In genomic region chr8:104103462-104103861, GRCm38 (mm10) we compare ENCODE assay signal across 9 mouse cellular contexts. TPM values are rescaled to one million over a fixed set of nuclear protein-coding genes. Genes with fewer than 3 reads are reported as not detected.
DNase-seq lines count a peak whose midpoint lies in the region; ATAC-seq and TF ChIP-seq lines count a peak whose summit lies in the region.
"Had no signal": no experiment of that assay in that cellular context is flagged by ENCODE, and none has a peak within 500 bp of the region (broad histone marks: within the 10 kb centered on the region; RNA-seq: fewer than 3 reads in every experiment).

No protein-coding gene starts in this region.

- no peaks in the 10 kb centered on the region for H3K4me1 ChIP-seq in embryonic facial prominence, embryonic 14.5 days (ENCODE audit: control insufficient read depth, insufficient read depth, low read length)
- H3K4me1 ChIP-seq in heart, postnatal 0 days (ENCODE audit: control insufficient read depth, insufficient read depth) = peaks cover 20% of the 10 kb centered on the region
- peaks cover 44% of the 10 kb centered on the region for H3K4me1 ChIP-seq in lung, embryonic 15.5 days
- 0 out of 2 replicates have a peak, but pooled peaks cover 3% of the 10 kb centered on the region for H3K4me1 ChIP-seq in midbrain, embryonic 14.5 days (ENCODE audit: control insufficient read depth, insufficient read depth, low read length)

- no peak for TF ChIP-seq EP300 in heart, postnatal 0 days (IDR thresholded peaks at IDR 0.05; ENCODE audit: low read depth)

- ATAC-seq in embryonic facial prominence, embryonic 14.5 days (ENCODE audit: low read depth) = no peak
- no peak for ATAC-seq in heart, postnatal 0 days (ENCODE audit: insufficient read depth, low read depth)
- no peak for ATAC-seq in lung, embryonic 15.5 days (ENCODE audit: borderline replicate concordance, extremely low read depth, low FRiP score, low TSS enrichment)
- no peak for ATAC-seq in midbrain, embryonic 14.5 days (ENCODE audit: low FRiP score, low TSS enrichment)

- peak; percentile 24 for DNase-seq in kidney, adult 9 months
- no peak for DNase-seq in kidney, postnatal 4 days
- no peak for DNase-seq in embryonic facial prominence, embryonic 14.5 days (ENCODE audit: low spot score)
- DNase-seq in heart, postnatal 0 days (ENCODE audit: low spot score) = no peak
- DNase-seq in cerebellum, adult 8-10 months = no peak
- DNase-seq in adrenal gland, postnatal 25 days = no peak
- DNase-seq in midbrain, embryonic 14.5 days = no peak
- DNase-seq: cerebellum, adult 9-10 months had no signal

- no peak for TF ChIP-seq CTCF in heart, postnatal 0 days (IDR thresholded peaks at IDR 0.05; ENCODE audit: low read depth)

- no peak overlapping the region for H3K27ac ChIP-seq in embryonic facial prominence, embryonic 14.5 days (replicated peaks; ENCODE audit: low read depth, low read length)
- H3K27ac ChIP-seq in heart, postnatal 0 days (ENCODE audit: low read depth) = peak overlapping the region; percentile 89
- H3K27ac ChIP-seq in lung, embryonic 15.5 days = peak overlapping the region; percentile 50; the same call in 1 of the 2 replicates
- H3K27ac ChIP-seq in midbrain, embryonic 14.5 days (replicated peaks; ENCODE audit: low read depth, low read length) = no peak overlapping the region

- H3K4me2 ChIP-seq in embryonic facial prominence, embryonic 14.5 days (ENCODE audit: low read depth, low read length) = no peak overlapping the region
- peak overlapping the region; percentile 53 for H3K4me2 ChIP-seq in heart, postnatal 0 days (ENCODE audit: low read depth, low read length)
- peak overlapping the region; percentile 42 for H3K4me2 ChIP-seq in lung, embryonic 15.5 days
- no peak overlapping the region for H3K4me2 ChIP-seq in midbrain, embryonic 14.5 days (ENCODE audit: low read length)

- H3K9me3 ChIP-seq in embryonic facial prominence, embryonic 14.5 days (ENCODE audit: control insufficient read depth, low read length) = no peaks in the 10 kb centered on the region
- no peaks in the 10 kb centered on the region for H3K9me3 ChIP-seq in heart, postnatal 0 days (replicated peaks; ENCODE audit: control insufficient read depth, low read length)
- no peaks in the 10 kb centered on the region for H3K9me3 ChIP-seq in lung, embryonic 15.5 days
- H3K9me3 ChIP-seq in midbrain, embryonic 14.5 days (ENCODE audit: control insufficient read depth, low read length) = no peaks in the 10 kb centered on the region

- no peak overlapping the region for H3K9ac ChIP-seq in embryonic facial prominence, embryonic 14.5 days (ENCODE audit: low read depth, low read length)
- H3K9ac ChIP-seq in heart, postnatal 0 days (replicated peaks; ENCODE audit: low read depth, low read length) = peak overlapping the region; percentile 60
- H3K9ac ChIP-seq in lung, embryonic 15.5 days = peak overlapping the region; percentile 37; the same call in 1 of the 2 replicates
- H3K9ac ChIP-seq in midbrain, embryonic 14.5 days (replicated peaks; ENCODE audit: low read length) = no peak overlapping the region

- no peaks in the 10 kb centered on the region for H3K36me3 ChIP-seq in embryonic facial prominence, embryonic 14.5 days (ENCODE audit: control insufficient read depth, insufficient read depth, low read length)
- H3K36me3 ChIP-seq in heart, postnatal 0 days (replicated peaks; ENCODE audit: control insufficient read depth, insufficient read depth, low read length) = no peaks in the 10 kb centered on the region
- no peaks in the 10 kb centered on the region for H3K36me3 ChIP-seq in lung, embryonic 15.5 days
- H3K36me3 ChIP-seq in midbrain, embryonic 14.5 days (ENCODE audit: control insufficient read depth, insufficient read depth, low read length) = no peaks in the 10 kb centered on the region

- H3K27me3 ChIP-seq in embryonic facial prominence, embryonic 14.5 days (replicated peaks; ENCODE audit: control insufficient read depth, insufficient read depth, low read length) = no peaks in the 10 kb centered on the region
- H3K27me3 ChIP-seq in heart, postnatal 0 days (ENCODE audit: control insufficient read depth, insufficient read depth, low read length) = no peaks in the 10 kb centered on the region
- no peaks in the 10 kb centered on the region for H3K27me3 ChIP-seq in lung, embryonic 15.5 days
- H3K27me3 ChIP-seq in midbrain, embryonic 14.5 days (ENCODE audit: control insufficient read depth, insufficient read depth, low read length) = no peaks in the 10 kb centered on the region

- WGBS in embryonic facial prominence, embryonic 14.5 days = 60% methylated on average over 7 of the region's 7 CpGs
- WGBS in heart, postnatal 0 days = 40% methylated on average over 7 of the region's 7 CpGs
- 40% methylated on average over 7 of the region's 7 CpGs for WGBS in lung, embryonic 15.5 days
- WGBS in midbrain, embryonic 14.5 days = 78% methylated on average over 7 of the region's 7 CpGs

- peak overlapping the region; percentile 18; the same call in 1 of the 2 replicates for H3K4me3 ChIP-seq in embryonic facial prominence, embryonic 14.5 days (ENCODE audit: low read depth, low read length)
- H3K4me3 ChIP-seq in heart, postnatal 0 days (ENCODE audit: low read depth, low read length) = peak overlapping the region; percentile 50
- peak overlapping the region; percentile 37 for H3K4me3 ChIP-seq in lung, embryonic 15.5 days
- no peak overlapping the region for H3K4me3 ChIP-seq in midbrain, embryonic 14.5 days (replicated peaks; ENCODE audit: low read depth, low read length)

RNA-seq across cellular contexts. Expression of gene Cdh5, which starts 2.0 kb away (rescaled TPM):
- 43.0 and 46.2 TPM in 2 replicates for polyA plus RNA-seq in embryonic facial prominence, embryonic 14.5 days (2014; fragmentation: Nextera tagmentation; extraction: Ambion mirVana)
- 123 and 125 TPM in 2 replicates for total RNA-seq in heart, postnatal 0 days (2014; rRNA removed; ENCODE audit: low replicate concordance)
- polyA plus RNA-seq in heart, postnatal 0 days (2015; fragmentation: Nextera tagmentation; extraction: Ambion mirVana) = 39.5 and 42.6 TPM in 2 replicates
- polyA plus RNA-seq in lung, embryonic 15.5 days (2015; fragmentation: Nextera tagmentation; extraction: Ambion mirVana) = 71.2 and 74.7 TPM in 2 replicates
- total RNA-seq in adrenal gland, postnatal 25 days (2021) = 50.0 and 59.8 TPM in 2 replicates
- 5.3 and 12.7 TPM in 2 replicates for polyA plus RNA-seq in midbrain, embryonic 14.5 days (2014; fragmentation: Nextera tagmentation; extraction: Ambion mirVana)

Comparison
In these comparisons a context has a peak if more than half of its experiments do, and no peak if none do; other contexts are left out.
1. H3K27ac ChIP-seq: peak in heart, postnatal 0 days (single experiment) and lung, embryonic 15.5 days (single experiment); none in embryonic facial prominence, embryonic 14.5 days (single experiment) and midbrain, embryonic 14.5 days (single experiment).
2. H3K4me2 ChIP-seq: peak in heart, postnatal 0 days (single experiment) and lung, embryonic 15.5 days (single experiment); none in embryonic facial prominence, embryonic 14.5 days (single experiment) and midbrain, embryonic 14.5 days (single experiment).
3. H3K9ac ChIP-seq: peak in heart, postnatal 0 days (single experiment) and lung, embryonic 15.5 days (single experiment); none in embryonic facial prominence, embryonic 14.5 days (single experiment) and midbrain, embryonic 14.5 days (single experiment).